Mouse (Mus musculus) brain, embryonic 14.5 days (tissue): ENCODE measurements around the gene Chchd5.

Experiments used
- CTCF ChIP-seq: fragments of 200-500 bp; IDR thresholded peaks from 2 replicates; pipeline ENCODE4 v1.5.1; 2012; ENCODE audit warnings: inconsistent platforms, mild to moderate bottlenecking, moderate library complexity, borderline replicate concordance; ENCODE audit not compliant: insufficient read depth, insufficient read length; ENCODE audit errors: extremely low read depth
- POLR2A ChIP-seq: fragments of 200-500 bp; IDR thresholded peaks from 2 replicates; pipeline ENCODE4 v1.6.1; 2012; ENCODE audit warnings: mild to moderate bottlenecking, inconsistent platforms, borderline replicate concordance; ENCODE audit not compliant: poor library complexity, insufficient read depth, insufficient read length, severe bottlenecking; ENCODE audit errors: extremely low read depth

GRCm38 (mm10) chr2:129129412-129129929 lies at the start of gene Chchd5:
- peak; percentile 69; the same call in 1 of the 2 replicates for TF ChIP-seq POLR2A
- no peak for TF ChIP-seq CTCF
